Mouse (Mus musculus) hindbrain, postnatal 0 days (tissue): ENCODE results near the gene Erfe. TPM values are rescaled to one million over a fixed set of nuclear protein-coding genes. Genes with fewer than 3 reads are reported as not detected.

ENCODE experiments used
- ATAC-seq: fragments of 200-750 bp; cut with Nextera tagmentation; 2 replicates; pipeline ENCODE4 v1.8.0; 2017; ENCODE audit warnings: mild to moderate bottlenecking, moderate TSS enrichment, moderate library complexity
- DNase-seq: peaks from one replicate; pipeline ENCODE4 v3.0.0-alpha.2; 2015; ENCODE audit warnings: low spot score
- H3K27ac ChIP-seq: fragments of 300-500 bp; sonication (generic); 2 replicates; pipeline ENCODE4 v1.5.1; 2014; ENCODE audit warnings: mild to moderate bottlenecking
- H3K27me3 ChIP-seq: fragments of 300-500 bp; sonication (generic); 2 replicates; pipeline ENCODE4 v1.6.1; 2014; ENCODE audit warnings: low read length, mixed read lengths; ENCODE audit not compliant: insufficient read depth
- H3K36me3 ChIP-seq: fragments of 300-500 bp; sonication (generic); 2 replicates; pipeline ENCODE4 v1.6.1; 2014; ENCODE audit warnings: low read length, mixed read lengths; ENCODE audit not compliant: insufficient read depth
- H3K4me1 ChIP-seq: fragments of 300-500 bp; sonication (generic); 2 replicates; pipeline ENCODE4 v1.6.1; 2014; ENCODE audit warnings: antibody characterized with exemption, low read length, mixed read lengths; ENCODE audit not compliant: insufficient read depth
- H3K4me2 ChIP-seq: fragments of 300-500 bp; sonication (generic); 2 replicates; pipeline ENCODE4 v1.6.1; 2014; ENCODE audit warnings: low read depth, mild to moderate bottlenecking, low read length, moderate library complexity, mixed read lengths
- H3K4me3 ChIP-seq: fragments of 300-500 bp; sonication (generic); 2 replicates; pipeline ENCODE4 v1.5.1; 2014; ENCODE audit warnings: low read length
- H3K9ac ChIP-seq: fragments of 300-500 bp; sonication (generic); replicated peaks from 2 replicates; pipeline ENCODE4 v1.6.1; 2014; ENCODE audit warnings: mild to moderate bottlenecking, low read length, moderate library complexity, mixed read lengths
- H3K9me3 ChIP-seq: fragments of 300-500 bp; sonication (generic); 2 replicates; pipeline ENCODE4 v1.6.1; 2016; ENCODE audit warnings: low read length, mixed read lengths
- CTCF ChIP-seq: IDR thresholded peaks from 2 replicates; pipeline ENCODE4 v1.5.1; 2016; ENCODE audit warnings: antibody characterized with exemption, control low read depth, low read depth
- WGBS: fragments of 180-500 bp; shearing (Covaris S2); extraction: QIAGEN DNeasy Blood & Tissue Kit; methylation state at CpG from one replicate; pipeline ENCODE4 v1.1.7; 2014; 5-methylcytosine and 5-hydroxymethylcytosine counted together
- polyA plus RNA-seq: library from polyadenylated mRNA; unstranded; fragments of >200 nt; fragmentation: Nextera tagmentation; extraction: Ambion mirVana; gene quantifications from 2 replicates; pipeline ENCODE4 v1.2.1, GENCODE M21; 2015
- total RNA-seq: library from RNA; depleted of rRNA; stranded (reverse); fragments of >200 nt; gene quantifications from 2 replicates; pipeline ENCODE4 v1.2.3, GENCODE M21; 2014

Gene Erfe
- total and polyA plus RNA-seq, 2 experiments from 2014 or later, result 0.15 to 0.42 TPM

DNA sequence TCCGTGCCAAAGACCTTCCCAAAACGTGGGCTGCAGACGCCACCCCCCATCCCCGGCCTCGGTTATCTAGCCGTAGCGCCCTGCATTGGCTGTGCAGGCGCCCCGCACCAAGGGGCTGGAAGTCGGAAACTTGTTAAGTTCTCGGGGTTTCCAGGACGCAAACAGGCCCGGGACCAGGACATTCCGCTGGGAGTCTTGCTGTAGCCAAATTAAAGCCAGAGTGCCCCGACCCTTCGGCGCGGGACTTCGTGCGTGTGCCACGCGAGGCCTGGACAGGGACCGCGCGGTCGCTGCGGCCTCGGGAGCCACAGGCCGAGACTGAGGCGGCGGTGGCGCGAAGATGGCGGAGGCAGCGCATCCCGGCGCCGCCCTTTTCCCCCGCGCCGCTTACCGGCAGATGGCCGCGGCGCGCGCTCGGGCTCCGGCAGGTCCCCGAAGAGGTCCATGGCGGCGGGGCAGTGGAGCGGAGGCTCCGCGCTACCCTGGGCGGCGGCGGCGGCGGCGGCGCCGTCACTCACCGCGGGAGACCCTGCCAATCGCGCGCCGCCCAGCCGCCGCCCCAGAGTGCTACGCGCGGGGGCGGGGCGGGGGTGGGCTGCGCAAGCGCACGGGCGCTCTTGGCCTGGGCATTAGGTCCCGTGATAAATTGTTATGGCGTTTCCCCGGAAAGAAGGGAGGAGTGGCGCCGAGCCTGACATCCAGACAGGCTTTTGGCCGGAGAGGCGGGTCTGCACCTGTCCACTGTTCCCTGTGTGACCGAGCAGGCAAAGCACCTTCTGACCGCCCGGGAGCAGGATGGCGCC is 32.2 kb downstream of the Erfe start, which contains the start of gene Ilkap:
Ilkap (minus strand) TSS at position 556 of the 803 bp plus-strand sequence.
- Histone ChIP-seq H3K4me2 (peak within 1 kb of the TSS; percentile 93), H3K9ac (peak within 1 kb of the TSS; percentile 85), H3K36me3 (no peaks in the 10 kb centered on the region), H3K4me3 (peak within 1 kb of the TSS; percentile 62), H3K27me3 (no peaks in the 10 kb centered on the region), H3K27ac (peak within 1 kb of the TSS; percentile 91), H3K4me1 (peaks cover 16% of the 10 kb centered on the region; the same call in 1 of the 2 replicates), H3K9me3 (no peaks in the 10 kb centered on the region)
- under 1% methylated on average over 77 of the region's 91 CpGs for WGBS
- ATAC-seq, result peak; percentile 96
- DNase-seq, result peak; percentile 94
- TF ChIP-seq CTCF, result no peak

DNA sequence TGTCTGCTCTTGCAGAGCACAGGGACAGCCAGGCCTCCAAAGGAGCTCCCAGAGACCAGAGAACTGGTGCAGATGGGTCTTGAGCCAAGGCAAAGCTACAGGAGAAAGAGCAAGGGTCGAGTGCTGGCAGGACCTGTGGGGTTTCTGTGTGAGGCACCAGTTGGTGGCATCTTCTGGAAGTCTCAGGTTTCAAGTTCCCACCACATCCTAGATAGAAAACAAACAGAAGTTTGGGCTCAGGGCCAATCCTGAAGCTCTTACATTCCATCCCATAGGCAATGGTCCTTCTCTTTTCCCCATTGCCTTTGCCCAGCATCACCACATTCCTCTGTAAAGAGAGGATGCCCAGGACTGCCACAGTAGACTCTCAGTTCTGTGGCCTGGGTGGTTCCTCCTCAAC is 38.7 kb downstream of the Erfe start:
- no peaks in the 10 kb centered on the region for H3K27me3 ChIP-seq
- no peak for DNase-seq
- TF ChIP-seq CTCF, result no peak
- no peaks in the 10 kb centered on the region for H3K36me3 ChIP-seq
- H3K4me3 ChIP-seq, result no peak overlapping the region
- 39% methylated on average over 1 of the region's 1 CpGs for WGBS
- no peaks in the 10 kb centered on the region for H3K9me3 ChIP-seq
- no peaks in the 10 kb centered on the region for H3K4me1 ChIP-seq
- no peak overlapping the region for H3K27ac ChIP-seq
- no peak overlapping the region for H3K4me2 ChIP-seq
- ATAC-seq, result no peak
- H3K9ac ChIP-seq, result no peak overlapping the region

DNA sequence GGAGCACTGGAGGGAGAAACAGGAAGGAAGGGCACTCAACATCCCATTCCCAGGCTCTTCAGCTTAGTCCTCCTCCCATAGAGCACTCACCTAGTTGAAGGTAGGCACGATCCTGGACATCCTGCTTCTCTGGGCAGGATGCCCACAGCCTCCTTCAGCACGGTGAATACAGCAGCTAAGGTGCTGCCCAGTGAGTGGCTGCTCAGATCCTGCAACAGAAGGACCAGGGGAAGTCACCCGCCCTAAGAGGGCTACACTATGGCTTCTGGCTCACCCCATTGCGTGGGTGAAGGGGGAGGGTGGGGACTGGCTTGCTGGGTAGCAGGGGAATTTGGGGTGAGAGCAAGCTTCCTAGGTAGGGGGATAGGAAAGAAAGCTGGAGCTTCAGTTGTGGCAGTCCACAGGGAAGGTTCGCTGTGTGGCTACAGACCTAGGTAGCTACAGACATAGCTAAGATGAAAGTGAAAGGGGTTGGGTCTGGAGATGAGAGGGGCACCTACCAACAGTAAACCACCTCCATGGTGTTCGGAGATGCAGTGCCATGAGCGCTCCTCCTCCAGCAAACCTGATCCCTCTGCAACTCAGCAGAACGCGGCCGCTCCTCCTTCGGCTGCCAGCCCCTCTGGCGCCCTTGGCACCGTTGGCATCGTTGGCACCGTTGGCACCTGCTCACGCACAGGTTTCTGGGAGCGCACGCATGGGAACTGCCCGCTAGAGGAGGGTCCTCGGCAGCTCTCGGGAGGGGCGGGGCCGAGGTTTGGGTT is 39.4 kb downstream of the Erfe start:
- Histone ChIP-seq H3K4me3 (no peak overlapping the region), H3K9me3 (no peaks in the 10 kb centered on the region), H3K27me3 (no peaks in the 10 kb centered on the region), H3K27ac (no peak overlapping the region), H3K4me1 (no peaks in the 10 kb centered on the region), H3K4me2 (no peak overlapping the region), H3K36me3 (no peaks in the 10 kb centered on the region; the same call in 1 of the 2 replicates), H3K9ac (no peak overlapping the region)
- TF ChIP-seq CTCF, result no peak
- DNase-seq (peak; percentile 43), ATAC-seq (peak; percentile 57; the same call in 1 of the 2 replicates)
- 50% methylated on average over 23 of the region's 23 CpGs for WGBS

DNA sequence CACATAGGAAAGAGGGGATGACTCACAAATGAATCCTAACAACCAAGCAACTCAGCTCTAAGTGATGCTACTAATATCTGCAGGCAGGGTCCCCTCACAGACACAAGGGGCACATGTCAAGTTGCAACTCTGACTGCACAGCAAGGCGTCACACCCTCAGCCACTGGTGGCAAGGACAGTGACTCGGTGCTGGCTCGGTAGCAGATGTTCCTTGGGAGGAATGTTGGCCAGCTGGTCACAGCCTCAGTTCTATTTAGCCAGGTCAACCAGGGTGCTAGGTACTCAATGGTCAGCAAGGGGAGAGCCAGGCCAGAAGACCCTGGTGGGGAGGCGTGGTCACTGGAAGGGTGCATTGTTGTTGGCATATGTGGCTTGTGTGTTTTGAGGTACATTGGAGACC is 41.6 kb downstream of the Erfe start:
- Histone ChIP-seq H3K27me3 (no peaks in the 10 kb centered on the region), H3K36me3 (no peaks in the 10 kb centered on the region; the same call in 1 of the 2 replicates), H3K27ac (no peak overlapping the region), H3K9me3 (no peaks in the 10 kb centered on the region), H3K4me3 (no peak overlapping the region), H3K4me2 (no peak overlapping the region), H3K4me1 (peaks cover 7% of the 10 kb centered on the region; the same call in 1 of the 2 replicates), H3K9ac (no peak overlapping the region)
- ATAC-seq, result no peak
- no peak for DNase-seq
- 84% methylated on average over 4 of the region's 4 CpGs for WGBS
- no peak for TF ChIP-seq CTCF

GRCm38 (mm10) chr1:91411631-91412285 is 45.5 kb downstream of the Erfe start:
- Histone ChIP-seq H3K27ac (peak overlapping the region; percentile 91; the same call in 1 of the 2 replicates), H3K4me3 (peak overlapping the region; percentile 65), H3K27me3 (no peaks in the 10 kb centered on the region), H3K9ac (peak overlapping the region; percentile 83), H3K36me3 (peaks cover 3% of the 10 kb centered on the region; the same call in 1 of the 2 replicates), H3K9me3 (no peaks in the 10 kb centered on the region), H3K4me1 (peaks cover 9% of the 10 kb centered on the region; the same call in 1 of the 2 replicates), H3K4me2 (peak overlapping the region; percentile 96)
- no peak for TF ChIP-seq CTCF
- DNase-seq (no peak), ATAC-seq (no peak)
- WGBS, result 40% methylated on average over 8 of the region's 8 CpGs

- H3K36me3 ChIP-seq, result peaks cover 10% of the 10 kb centered on the region; the same call in 1 of the 2 replicates
- DNase-seq (peak; percentile 57), ATAC-seq (peak; percentile 27)
- H3K4me3 ChIP-seq, result peak overlapping the region; percentile 65
- H3K27me3 ChIP-seq, result no peaks in the 10 kb centered on the region
- no peaks in the 10 kb centered on the region for H3K9me3 ChIP-seq
- peak overlapping the region; percentile 96 for H3K4me2 ChIP-seq
- peaks cover 9% of the 10 kb centered on the region; the same call in 1 of the 2 replicates for H3K4me1 ChIP-seq
- peak overlapping the region; percentile 83 for H3K9ac ChIP-seq
- peak; percentile 59 for TF ChIP-seq CTCF
- under 1% methylated on average over 65 of the region's 65 CpGs for WGBS
- peak overlapping the region; percentile 91 for H3K27ac ChIP-seq
These were observed 46.2 kb downstream of the Erfe start for GRCm38 (mm10) chr1:91412286-91413029.
